Mouse (Mus musculus): ENCODE data around the gene P4ha2. TPM values are rescaled to one million over a fixed set of nuclear protein-coding genes. Genes with fewer than 3 reads are reported as not detected.

P4ha2 gene
- total RNA-seq, 2 experiments from 2014 or later = 24.6 to 28.1 TPM

DNA sequence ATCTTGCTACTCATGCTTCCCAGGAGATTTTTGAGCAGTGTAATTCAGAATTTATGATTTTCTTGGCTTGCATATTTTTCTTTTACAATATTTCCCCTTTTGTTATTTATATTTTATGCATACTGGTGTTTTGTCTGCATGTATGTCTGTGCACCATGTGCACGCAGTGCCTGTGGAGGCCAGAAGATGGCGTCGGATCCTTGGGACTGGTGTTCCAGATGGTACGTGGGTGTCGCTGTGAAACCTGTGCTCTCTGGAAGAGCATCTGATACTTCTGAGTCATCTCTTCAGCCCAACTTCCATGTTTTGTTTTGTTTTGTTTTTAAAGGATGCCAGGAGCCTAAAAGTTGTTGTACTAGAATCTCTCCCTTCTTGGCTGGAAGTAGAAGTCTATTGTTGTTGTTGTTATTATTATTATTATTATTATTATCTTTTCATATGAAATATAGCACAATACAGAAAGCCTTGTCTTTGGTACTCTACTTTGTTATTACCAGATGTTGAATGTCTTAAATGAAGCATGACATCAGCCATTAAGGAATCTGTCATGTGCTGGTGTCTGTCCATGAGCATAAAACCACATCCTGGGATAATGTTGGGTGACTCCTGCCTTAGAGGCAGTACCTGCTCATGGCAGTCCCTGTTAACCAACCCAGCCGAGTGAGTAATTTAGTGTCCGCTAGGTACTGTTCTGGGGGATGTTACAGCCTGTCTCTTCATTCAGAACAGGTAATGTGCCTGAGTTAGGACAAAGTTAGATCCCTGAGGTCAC is 41.5 kb downstream of the P4ha2 start:
- DNase-seq = no peak

DNA sequence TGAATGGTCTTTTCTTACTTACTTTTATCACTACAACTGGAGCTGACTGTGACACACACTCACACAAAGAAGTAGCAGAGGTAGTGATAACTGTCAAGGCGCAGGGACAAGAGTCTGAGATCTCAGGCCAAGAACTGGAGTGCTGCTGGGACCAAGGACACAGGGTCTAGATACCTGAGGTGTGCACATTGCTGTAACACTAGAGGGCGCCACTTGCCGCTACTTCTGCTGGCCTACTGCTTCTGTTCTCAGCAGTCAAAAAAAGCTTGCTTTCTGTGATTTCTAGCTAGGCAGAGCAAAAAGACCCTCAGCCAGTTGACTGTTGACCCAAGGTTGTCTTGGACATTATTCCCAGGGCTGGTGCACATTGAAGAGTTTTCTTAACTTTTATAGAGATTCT is 45.0 kb downstream of the P4ha2 start:
- peak; percentile 79 for DNase-seq

DNA sequence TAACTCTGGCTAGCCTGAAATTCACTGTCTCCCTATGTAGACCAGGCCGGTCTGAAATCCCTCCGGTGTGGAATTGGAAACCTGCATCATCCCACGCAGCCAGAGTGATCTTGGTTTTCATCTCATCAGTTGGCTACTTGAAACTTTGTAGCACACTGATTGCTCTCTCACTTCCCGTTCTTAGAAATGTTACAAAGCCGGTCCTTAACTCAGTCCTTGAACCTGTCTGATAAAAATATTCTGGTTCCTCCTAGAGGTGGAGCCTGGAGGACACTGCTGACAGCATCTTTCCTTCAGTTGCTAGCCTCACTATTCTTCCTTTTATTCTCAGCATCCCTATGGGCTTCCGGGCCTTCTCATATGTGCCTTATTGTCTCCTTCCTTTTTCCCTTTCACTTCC is 46.1 kb downstream of the P4ha2 start:
- DNase-seq = no peak

DNA sequence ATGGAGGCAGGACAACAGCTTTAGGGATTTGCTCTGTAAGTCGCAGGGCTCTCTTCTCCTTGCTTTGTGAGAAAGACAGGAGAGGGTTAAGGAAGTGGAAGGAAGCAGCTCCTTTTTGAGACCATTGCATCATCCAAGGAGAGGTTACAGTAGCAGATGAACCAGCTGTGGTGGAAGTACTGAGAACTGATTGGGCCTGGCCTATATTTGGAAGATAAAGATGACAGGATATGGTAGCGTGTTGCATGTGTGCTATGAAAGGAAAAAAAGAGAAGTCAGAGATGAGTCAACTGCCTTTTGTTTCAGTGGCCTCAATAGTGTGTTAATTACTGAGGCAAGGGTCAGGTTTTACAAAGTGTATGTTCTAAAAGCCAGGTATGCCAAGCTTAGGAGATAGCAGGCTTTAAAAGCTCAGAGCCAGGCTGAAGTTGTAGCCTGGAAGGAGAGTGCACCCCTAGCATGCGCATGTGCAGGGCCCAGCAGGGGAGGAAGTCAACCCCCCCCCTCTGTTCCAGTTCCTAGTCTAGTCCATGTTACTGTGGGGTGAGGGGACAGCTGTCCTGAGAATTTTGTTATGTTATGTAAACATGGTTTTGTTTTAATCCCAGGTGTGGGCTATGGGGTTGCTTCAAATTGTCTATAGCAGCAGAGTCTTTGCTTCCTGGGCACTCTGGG is 50.0 kb downstream of the P4ha2 start:
- DNase-seq = no peak

DNA sequence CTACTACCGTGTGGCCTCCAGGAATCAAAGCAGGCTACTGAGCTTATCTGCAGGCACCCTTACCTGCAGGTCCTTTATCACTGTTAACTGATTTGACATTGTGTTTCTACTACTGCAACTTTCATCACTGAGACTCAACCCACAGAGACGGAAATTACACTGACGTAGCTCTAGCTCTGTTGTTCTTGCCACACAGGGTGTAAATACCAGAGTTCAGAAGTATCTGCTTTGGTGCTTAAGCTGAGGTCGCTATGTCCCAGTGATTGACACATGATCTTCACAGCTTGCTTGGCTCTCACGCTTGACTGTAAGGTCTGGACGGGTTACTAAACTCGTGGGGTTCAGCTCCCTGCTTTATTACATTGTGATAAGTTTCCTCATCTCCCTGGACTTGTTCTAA is 51.2 kb downstream of the P4ha2 start:
- no peak for DNase-seq

DNA sequence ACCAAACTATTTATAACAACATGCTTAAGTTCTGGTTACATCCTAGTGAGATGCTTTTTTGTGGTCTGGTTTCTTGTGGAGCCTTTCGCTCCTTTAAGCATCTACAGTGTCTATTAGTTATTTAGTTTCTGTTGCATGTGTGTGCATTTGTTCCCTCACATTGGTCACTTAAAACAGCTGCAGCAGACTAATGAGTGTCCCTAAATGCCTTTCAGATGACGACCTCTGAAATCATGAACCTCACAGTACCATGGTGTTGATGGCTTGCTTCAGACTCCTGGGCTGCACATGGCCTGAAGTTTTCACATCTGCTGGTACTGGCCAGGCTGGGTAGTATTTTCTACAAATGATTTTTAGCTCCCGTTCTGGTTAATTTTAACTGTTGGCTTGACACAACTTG is 53.1 kb downstream of the P4ha2 start:
- no peak for DNase-seq

DNA sequence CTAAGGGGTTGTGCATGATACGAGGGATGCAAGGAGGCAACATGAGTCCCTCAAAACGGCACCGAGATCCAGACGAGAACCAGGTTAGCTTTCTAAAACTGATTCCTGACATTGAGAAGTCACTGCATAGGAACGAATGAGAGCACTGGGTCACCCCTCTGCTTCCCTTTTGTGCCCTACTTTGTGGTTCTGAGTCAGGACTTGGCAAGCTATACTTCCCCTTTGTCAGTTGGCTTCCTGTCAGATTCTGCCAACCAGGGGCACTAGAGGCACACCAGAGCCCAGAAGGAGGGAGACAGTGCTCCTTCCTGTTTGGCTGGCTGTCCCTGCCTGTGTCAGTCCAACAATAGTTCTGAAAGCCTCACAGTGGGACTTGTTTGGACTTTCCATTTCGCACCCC is 56.0 kb downstream of the P4ha2 start:
- peak; percentile 25 for DNase-seq

DNA sequence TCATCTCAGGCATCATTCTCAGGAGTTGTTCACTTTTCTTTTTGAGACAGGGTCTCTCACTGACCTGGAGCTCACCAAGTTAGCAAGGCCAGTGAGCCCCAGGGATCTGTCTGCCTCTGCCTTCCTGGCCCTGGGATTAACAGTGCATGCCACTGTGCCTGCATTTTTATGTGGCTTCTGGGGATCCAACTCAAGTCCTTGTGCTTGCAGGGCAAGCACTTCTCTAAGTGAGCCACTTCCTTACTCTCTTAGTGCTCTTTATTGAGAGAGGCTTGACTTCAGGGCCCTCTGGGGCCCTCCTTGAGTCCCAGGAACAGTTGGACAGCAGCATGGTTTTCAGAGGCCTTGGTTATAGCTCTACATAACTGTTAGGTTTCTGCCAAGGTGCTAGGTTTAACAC is 56.6 kb downstream of the P4ha2 start:
- no peak for DNase-seq

DNA sequence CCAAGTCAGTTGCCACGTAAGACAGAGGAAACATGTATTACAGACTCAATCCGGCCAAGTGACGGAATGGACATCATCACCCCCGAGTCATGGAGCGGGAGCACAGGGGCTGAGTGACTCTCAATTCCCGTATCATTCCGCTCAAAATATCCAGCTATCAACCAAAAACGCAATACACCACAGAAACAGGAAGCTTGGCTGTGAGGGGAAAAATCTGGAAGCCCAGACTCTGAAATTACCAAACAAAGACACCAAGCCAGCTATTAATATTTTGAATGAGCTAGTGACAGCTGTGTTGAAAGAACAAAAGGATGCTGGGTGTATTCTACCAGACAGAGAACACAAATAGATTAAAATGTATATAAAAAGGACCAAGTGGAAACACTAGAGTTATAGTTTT is 57.7 kb downstream of the P4ha2 start:
- DNase-seq = no peak

DNA sequence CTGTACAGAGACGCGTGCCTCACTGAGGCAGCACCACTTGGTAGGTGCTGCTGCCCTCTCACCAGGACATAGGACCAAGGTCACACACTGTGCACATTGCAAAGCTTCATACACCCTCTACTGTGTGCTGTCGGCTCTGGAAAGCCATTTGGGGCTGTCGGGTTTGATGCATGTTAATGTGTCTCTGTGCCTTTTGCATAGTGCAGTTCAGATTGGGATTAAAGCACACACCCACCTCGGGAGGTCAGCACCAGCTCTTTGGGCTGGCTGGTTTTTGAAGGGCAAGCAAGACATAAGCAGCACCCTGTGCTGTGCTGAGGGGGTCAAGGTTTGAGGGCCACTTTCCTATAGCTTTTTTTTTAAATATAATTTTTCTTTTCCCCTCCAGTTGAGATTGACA is 60.5 kb downstream of the P4ha2 start:
- DNase-seq = no peak

DNA sequence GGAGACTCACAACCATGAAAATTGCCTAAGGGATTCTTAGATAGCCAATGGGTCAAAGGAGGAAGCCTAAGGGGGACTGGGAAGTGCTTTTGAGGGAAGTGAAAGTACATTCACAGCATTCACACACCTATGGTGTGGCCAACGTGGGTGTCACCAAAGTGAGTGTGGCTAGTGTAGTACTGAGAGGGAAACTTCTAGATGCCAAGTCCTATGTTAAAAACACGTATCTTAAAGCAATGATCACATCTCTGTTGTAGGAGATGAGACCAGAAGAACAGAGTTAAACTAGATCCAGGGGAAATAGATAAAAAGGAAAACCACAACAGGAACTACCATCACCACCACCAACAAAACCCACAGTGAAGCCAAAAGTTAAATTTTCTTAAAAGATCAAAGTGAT is 61.0 kb downstream of the P4ha2 start:
- no peak for DNase-seq

DNA sequence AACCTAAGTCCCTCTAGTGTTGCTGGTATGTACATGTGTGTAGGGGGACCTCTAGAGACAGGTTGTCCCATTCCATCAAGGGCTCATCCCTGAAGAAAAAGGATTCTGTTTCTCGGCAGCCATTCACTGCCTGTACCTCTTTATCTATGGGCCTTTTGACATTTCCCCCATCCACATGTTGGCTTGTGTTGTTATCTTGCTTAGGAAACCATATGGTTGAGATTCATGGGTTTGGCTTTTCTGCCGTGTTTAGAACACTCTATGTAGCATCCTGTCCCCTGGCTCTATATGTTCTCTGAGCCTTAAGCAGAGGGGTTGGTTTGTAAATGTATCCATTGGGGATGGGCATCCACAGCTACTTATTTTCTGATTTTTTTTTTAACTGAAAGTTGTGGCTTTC is 61.6 kb downstream of the P4ha2 start:
- DNase-seq = no peak

DNA sequence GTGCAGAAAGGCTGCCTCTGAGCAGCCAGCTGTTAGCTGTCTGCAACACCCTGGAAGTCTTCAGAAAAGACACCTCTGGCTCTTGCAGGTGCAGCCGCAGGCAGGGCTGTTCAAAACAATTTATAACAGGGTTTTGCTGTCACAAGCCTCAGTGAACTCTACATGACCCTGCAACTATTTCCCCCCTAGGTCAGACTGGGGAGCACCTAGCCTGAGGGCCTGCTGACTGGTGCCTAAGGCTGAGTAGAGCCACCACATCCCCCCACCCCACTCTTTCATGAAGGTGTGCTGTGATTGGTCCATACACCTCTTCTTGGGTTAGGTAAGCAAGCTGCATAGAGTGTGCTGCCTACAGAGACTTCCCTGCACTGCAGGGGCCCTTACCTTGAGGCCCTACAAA is 63.1 kb downstream of the P4ha2 start:
- DNase-seq = no peak

DNA sequence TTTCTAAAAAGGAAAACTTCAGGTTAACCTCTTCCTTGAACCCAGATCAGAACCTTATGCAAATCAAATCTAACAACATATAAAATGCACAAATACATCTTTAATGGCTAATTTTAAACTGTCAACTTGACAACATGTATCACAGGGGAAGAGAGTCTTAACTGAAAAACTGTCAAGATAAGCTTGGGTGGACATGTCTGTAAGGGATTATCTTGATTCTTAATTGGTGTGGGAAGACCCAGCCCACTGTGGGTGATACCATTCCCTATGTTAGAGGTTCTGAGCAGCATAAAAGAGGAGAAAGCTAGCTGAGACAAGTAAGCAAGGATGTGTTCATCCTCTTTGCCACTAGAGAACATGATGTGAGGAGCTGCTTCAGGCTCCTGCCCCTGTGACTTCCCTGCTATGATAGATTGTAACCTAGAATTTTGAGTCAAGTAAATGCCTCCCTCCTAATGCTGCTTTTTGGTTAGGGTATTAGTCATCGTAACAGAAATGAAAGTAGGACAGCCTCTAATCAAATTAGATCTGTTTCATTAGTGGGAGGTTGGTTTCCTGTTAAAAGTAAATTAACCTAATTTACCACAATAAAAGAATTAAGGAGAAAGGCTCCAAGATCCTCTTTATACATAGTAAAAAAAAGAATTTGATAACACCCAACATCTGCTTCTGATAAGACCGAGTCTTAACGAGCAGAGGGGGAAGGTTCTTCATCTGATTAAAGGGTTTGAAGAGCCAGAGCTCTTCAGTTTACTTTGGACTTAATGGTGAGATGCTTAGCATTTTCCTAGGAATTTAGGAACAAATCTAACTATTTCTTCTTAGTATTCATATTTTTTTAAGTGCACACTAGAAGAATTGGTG is 69.8 kb downstream of the P4ha2 start:
- DNase-seq = no peak

DNA sequence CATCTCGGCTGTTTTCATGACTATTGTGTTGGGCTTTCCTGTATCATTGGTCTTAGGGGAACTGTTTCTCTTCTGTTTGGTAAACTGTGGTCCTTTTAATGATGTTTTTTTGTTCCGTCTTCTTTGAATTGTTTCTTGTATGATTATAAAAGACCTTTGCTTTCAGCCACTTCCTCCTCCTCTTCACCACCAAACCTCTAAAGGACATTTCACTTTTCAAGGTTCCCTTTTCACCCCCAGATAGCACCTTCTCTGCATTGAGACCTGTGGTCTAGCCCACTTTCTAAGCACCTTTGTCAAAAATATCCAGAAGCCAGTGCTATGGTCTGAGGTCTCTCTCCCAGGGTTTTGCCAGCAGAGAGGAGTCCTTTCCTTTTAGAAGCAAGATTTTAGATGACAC is 71.3 kb downstream of the P4ha2 start:
- no peak for DNase-seq

DNA sequence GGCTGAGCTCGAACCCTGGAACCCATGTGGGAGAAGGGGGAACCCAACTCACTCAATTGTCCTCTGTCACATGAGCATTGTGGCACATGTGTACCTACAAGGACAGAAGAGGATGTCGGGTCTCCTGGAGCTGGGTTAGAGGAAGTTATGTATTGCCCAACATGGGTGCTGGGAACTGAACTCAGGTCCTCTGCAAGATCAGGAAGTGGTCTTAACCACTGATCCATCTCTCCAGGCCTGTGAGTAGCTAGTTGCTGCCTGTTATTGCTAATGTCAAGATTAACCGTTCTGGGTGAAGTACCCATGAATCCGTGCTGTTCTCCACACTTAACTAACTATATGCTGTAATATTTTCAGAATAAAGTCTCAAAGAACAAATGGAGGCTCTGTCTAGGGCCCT is 74.3 kb downstream of the P4ha2 start:
- no peak for DNase-seq

DNA sequence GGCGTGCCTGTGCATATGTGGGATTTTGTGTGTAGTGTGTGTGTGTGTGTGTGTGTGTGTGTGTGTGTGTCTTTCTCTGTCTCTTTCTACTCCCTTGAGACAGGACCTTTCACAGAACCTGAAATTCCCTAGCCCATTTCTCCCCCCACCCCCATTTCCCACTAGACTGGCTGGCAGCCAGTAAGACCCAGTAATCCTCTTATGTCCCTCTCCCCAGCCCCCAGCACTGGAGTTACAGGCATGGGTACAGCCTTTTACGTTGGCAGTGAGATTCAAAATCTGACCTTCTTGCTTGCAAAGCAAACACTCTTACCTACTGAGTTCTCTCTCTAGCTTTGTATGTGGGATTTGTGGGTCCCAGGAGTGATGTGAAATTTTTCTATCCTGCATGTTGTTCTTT is 75.0 kb downstream of the P4ha2 start:
- DNase-seq = no peak

Other genes with a start within 250 kb of the P4ha2 start
- 1 to 10 TPM in 1 of 2 experiments, under 1 TPM in 1; 0.32 to 1.6 TPM for gene Gm12216, start 240.8 kb upstream of the P4ha2 start, total RNA-seq (2021)
- gene Slc22a5, start 208.4 kb upstream of the P4ha2 start, total RNA-seq (2021) = 10 to 100 TPM; 13.3 to 15.0 TPM
- 1 to 10 TPM; 1.9 to 2.4 TPM for gene Slc22a21, start 119.8 kb upstream of the P4ha2 start, total RNA-seq (2021)
- 1 to 10 TPM in 1 of 2 experiments, under 1 TPM in 1; 0.86 to 1.4 TPM for gene Slc22a4, start 72.0 kb upstream of the P4ha2 start, total RNA-seq (2021)
- gene Pdlim4, start 31.1 kb upstream of the P4ha2 start, total RNA-seq (2021) = 10 to 100 TPM; 25.4 to 26.8 TPM
- not detected for gene Csf2, start 149.6 kb downstream of the P4ha2 start, total RNA-seq (2021)
- gene Il3, start 167.2 kb downstream of the P4ha2 start, total RNA-seq (2021) = not detected
- 1 to 10 TPM in 1 of 2 experiments, under 1 TPM in 1; 0.50 to 1.2 TPM for gene Acsl6, start 203.7 kb downstream of the P4ha2 start, total RNA-seq (2021)

Measured in heart, postnatal 4 days (tissue).